Mouse (Mus musculus) right cerebral cortex, postnatal 25 days (tissue): ENCODE data around the gene Gpha2.
A peak's percentile ranks its signal among the peaks of the same experiment; 100 is the strongest.

Experiments
- DNase-seq: peaks from one replicate; pipeline ENCODE4 v3.0.0; 2022

Gpha2 gene

GRCm38 (mm10) chr19:6242281-6242680 lies 16.1 kb downstream of the Gpha2 start:
- DNase-seq = no peak

GRCm38 (mm10) chr19:6243226-6243625 lies 17.0 kb downstream of the Gpha2 start:
- no peak for DNase-seq

- no peak for DNase-seq
Observed at GRCm38 (mm10) chr19:6245806-6246205, 19.6 kb downstream of the Gpha2 start.

- DNase-seq = no peak
Observed at GRCm38 (mm10) chr19:6247526-6248300, 21.5 kb downstream of the Gpha2 start.

GRCm38 (mm10) chr19:6253021-6253420 lies 26.8 kb downstream of the Gpha2 start:
- DNase-seq = no peak

- no peak for DNase-seq
Observed at GRCm38 (mm10) chr19:6260428-6260827, 34.2 kb downstream of the Gpha2 start.

- no peak for DNase-seq
Observed at GRCm38 (mm10) chr19:6260946-6261345, 34.8 kb downstream of the Gpha2 start.

GRCm38 (mm10) chr19:6261379-6261778 lies 35.2 kb downstream of the Gpha2 start:
- no peak for DNase-seq

- no peak for DNase-seq
Observed at GRCm38 (mm10) chr19:6262222-6262621, 36.0 kb downstream of the Gpha2 start.

- DNase-seq = no peak
Observed at GRCm38 (mm10) chr19:6262839-6263433, 36.8 kb downstream of the Gpha2 start.

- peak; percentile 44 for DNase-seq
Observed at GRCm38 (mm10) chr19:6264200-6264599, 38.0 kb downstream of the Gpha2 start.

- no peak for DNase-seq
Observed at GRCm38 (mm10) chr19:6264945-6265344, 38.8 kb downstream of the Gpha2 start.

- DNase-seq = no peak
Observed at GRCm38 (mm10) chr19:6265727-6266182, 39.6 kb downstream of the Gpha2 start.

GRCm38 (mm10) chr19:6267306-6268169 lies 41.4 kb downstream of the Gpha2 start:
- no peak for DNase-seq

GRCm38 (mm10) chr19:6268170-6268528 lies 42.0 kb downstream of the Gpha2 start:
- DNase-seq = peak; percentile 68

GRCm38 (mm10) chr19:6268670-6269132 lies 42.5 kb downstream of the Gpha2 start:
- DNase-seq = no peak

GRCm38 (mm10) chr19:6269798-6270475 lies 43.8 kb downstream of the Gpha2 start:
- DNase-seq = no peak

- no peak for DNase-seq
Observed at GRCm38 (mm10) chr19:6270661-6271060, 44.5 kb downstream of the Gpha2 start.

- no peak for DNase-seq
Observed at GRCm38 (mm10) chr19:6271206-6271605, 45.0 kb downstream of the Gpha2 start.

GRCm38 (mm10) chr19:6272053-6272452 lies 45.9 kb downstream of the Gpha2 start:
- no peak for DNase-seq

- DNase-seq = no peak
Observed at GRCm38 (mm10) chr19:6272738-6273137, 46.6 kb downstream of the Gpha2 start.

- DNase-seq = no peak
Observed at GRCm38 (mm10) chr19:6273592-6273991, 47.4 kb downstream of the Gpha2 start.
